ENCODE assay signal across 23 mouse cellular contexts in genomic region chr13:54916644-54917043, GRCm38 (mm10). TPM values are rescaled to one million over a fixed set of nuclear protein-coding genes. Genes with fewer than 3 reads are reported as not detected.
A peak's percentile ranks its signal among the peaks of the same experiment; 100 is the strongest.
DNase-seq lines count a peak whose midpoint lies in the region; ATAC-seq and TF ChIP-seq lines count a peak whose summit lies in the region.
"Had no signal": no experiment of that assay in that cellular context is flagged by ENCODE, and none has a peak within 500 bp of the region (broad histone marks: within the 10 kb centered on the region; RNA-seq: fewer than 3 reads in every experiment).

No protein-coding gene starts in this region.

- no peak overlapping the region for H3K4me2 ChIP-seq in liver, embryonic 12.5 days
- H3K4me2 ChIP-seq: embryonic facial prominence, embryonic 13.5 days; forebrain, embryonic 12.5 days; forebrain, embryonic 15.5 days; heart, embryonic 11.5 days; hindbrain, embryonic 12.5 days; hindbrain, embryonic 15.5 days had no signal

- H3K9ac ChIP-seq in liver, adult 2 months (ENCODE audit: low read depth, low read length): no peak overlapping the region
- no peak overlapping the region for H3K9ac ChIP-seq in liver, embryonic 12.5 days
- H3K9ac ChIP-seq: embryonic facial prominence, embryonic 13.5 days; forebrain, embryonic 12.5 days; forebrain, embryonic 15.5 days; hindbrain, embryonic 12.5 days; hindbrain, embryonic 15.5 days had no signal

- no peaks in the 10 kb centered on the region for H3K27me3 ChIP-seq in liver, adult 2 months (ENCODE audit: control insufficient read depth, insufficient read depth, low read length)
- peaks cover 25% of the 10 kb centered on the region for H3K27me3 ChIP-seq in liver, embryonic 12.5 days (replicated peaks)
- no peaks in the 10 kb centered on the region for H3K27me3 ChIP-seq in thymus, adult 2 months (ENCODE audit: control insufficient read depth, insufficient read depth, low read length)
- H3K27me3 ChIP-seq: hindbrain, embryonic 15.5 days had no signal

- DNase-seq in liver, adult 2 months (ENCODE audit: extremely low read depth, low read depth, low spot score): peak; percentile 7
- DNase-seq in 416B (ENCODE audit: low read depth) (peak; percentile 76), R1 (ENCODE audit: low read depth, low spot score) (peak; percentile 47)
- no peak for DNase-seq in adrenal gland, postnatal 36 days
- DNase-seq in thymus, adult 2 months: no peak
- no peak for DNase-seq in urinary bladder, postnatal 25 days (ENCODE audit: low spot score)
- DNase-seq: adrenal gland, postnatal 10 days; cerebellum, adult 11 months; cerebellum, adult 2 months; cerebellum, adult 9-11 months; cerebellum, postnatal 25 days; embryo, embryonic 11 days; gastrocnemius, postnatal 25 days had no signal

- H3K9me3 ChIP-seq in liver, embryonic 12.5 days (replicated peaks): no peaks in the 10 kb centered on the region
- H3K9me3 ChIP-seq: embryonic facial prominence, embryonic 10.5 days; embryonic facial prominence, embryonic 13.5 days; forebrain, embryonic 12.5 days; forebrain, embryonic 15.5 days; hindbrain, embryonic 12.5 days; hindbrain, embryonic 15.5 days had no signal

- no peak for TF ChIP-seq POLR2A in liver, adult 2 months (IDR thresholded peaks at IDR 0.05; ENCODE audit: extremely low read depth, insufficient read depth, low read length)
- TF ChIP-seq POLR2A in thymus, adult 2 months (IDR thresholded peaks at IDR 0.05; ENCODE audit: control insufficient read depth, extremely low read depth, insufficient read depth, low read length, poor library complexity): no peak

- TF ChIP-seq CTCF in liver, adult 2 months (IDR thresholded peaks at IDR 0.05; ENCODE audit: low read depth, low read length): no peak
- no peak for TF ChIP-seq CTCF in thymus, adult 2 months (IDR thresholded peaks at IDR 0.05; ENCODE audit: borderline replicate concordance, control insufficient read depth, extremely low read depth, insufficient read depth, low read length, poor library complexity)

- no peaks in the 10 kb centered on the region for H3K36me3 ChIP-seq in liver, adult 2 months (ENCODE audit: control insufficient read depth, insufficient read depth, low read length)
- H3K36me3 ChIP-seq in liver, embryonic 12.5 days: no peaks in the 10 kb centered on the region
- H3K36me3 ChIP-seq in thymus, adult 2 months (ENCODE audit: control insufficient read depth, insufficient read depth, low read length): no peaks in the 10 kb centered on the region
- H3K36me3 ChIP-seq: embryonic facial prominence, embryonic 10.5 days; embryonic facial prominence, embryonic 13.5 days; forebrain, embryonic 12.5 days; forebrain, embryonic 15.5 days; hindbrain, embryonic 12.5 days; hindbrain, embryonic 15.5 days had no signal

- no peak for ATAC-seq in liver, embryonic 12.5 days
- ATAC-seq: forebrain, embryonic 15.5 days had no signal

- H3K4me3 ChIP-seq in liver, adult 2 months (ENCODE audit: insufficient read depth, low read depth, low read length): no peak overlapping the region
- no peak overlapping the region for H3K4me3 ChIP-seq in liver, embryonic 12.5 days
- H3K4me3 ChIP-seq in thymus, adult 2 months (ENCODE audit: control insufficient read depth, insufficient read depth, low read length): no peak overlapping the region
- H3K4me3 ChIP-seq: embryonic facial prominence, embryonic 10.5 days; embryonic facial prominence, embryonic 13.5 days; erythroblast, embryonic 14.5 days; forebrain, embryonic 12.5 days; forebrain, embryonic 15.5 days; hindbrain, embryonic 12.5 days; hindbrain, embryonic 15.5 days had no signal

- no peaks in the 10 kb centered on the region for H3K4me1 ChIP-seq in liver, adult 2 months (ENCODE audit: control insufficient read depth, insufficient read depth, low read length)
- no peaks in the 10 kb centered on the region for H3K4me1 ChIP-seq in liver, embryonic 12.5 days
- no peaks in the 10 kb centered on the region for H3K4me1 ChIP-seq in thymus, adult 2 months (replicated peaks; ENCODE audit: control insufficient read depth, insufficient read depth, low read length)

- no peak overlapping the region for H3K27ac ChIP-seq in liver, adult 2 months (replicated peaks; ENCODE audit: insufficient read depth, low read depth, low read length)
- H3K27ac ChIP-seq in liver, embryonic 12.5 days: no peak overlapping the region
- H3K27ac ChIP-seq in thymus, adult 2 months (ENCODE audit: control insufficient read depth, insufficient read depth, low read length): no peak overlapping the region
- H3K27ac ChIP-seq: embryonic facial prominence, embryonic 10.5 days; embryonic facial prominence, embryonic 13.5 days; forebrain, embryonic 12.5 days; forebrain, embryonic 15.5 days; hindbrain, embryonic 12.5 days; hindbrain, embryonic 15.5 days had no signal

- WGBS in liver, adult 2 months: 60% methylated on average over 5 of the region's 5 CpGs
- 31% methylated on average over 5 of the region's 5 CpGs for WGBS in liver, embryonic 12.5 days (ENCODE audit: insufficient replicate concordance)
- WGBS in thymus, adult 2 months: 40% methylated on average over 5 of the region's 5 CpGs

- H3K79me2 ChIP-seq in liver, adult 2 months (ENCODE audit: control insufficient read depth, insufficient read depth, low read length): no peaks in the 10 kb centered on the region

RNA-seq across cellular contexts. Expression of gene Unc5a, which starts 32.6 kb away (rescaled TPM):
- total RNA-seq in liver, adult 2 months (2014; rRNA removed): 0.46 and 0.81 TPM in 2 replicates
- 0.57 and 1.6 TPM in 2 replicates for polyA plus RNA-seq in liver, adult 2 months (2012; rRNA removed)
- 0.97 and 1.1 TPM in 2 replicates for polyA plus RNA-seq in liver, embryonic 12.5 days (2016; fragmentation: Nextera tagmentation; extraction: Ambion mirVana)
- 1 to 10 TPM; 6.0 to 6.4 TPM for total RNA-seq in adrenal gland, postnatal 36 days (2021)
- polyA plus RNA-seq in thymus, adult 2 months (2012; rRNA removed): 3.1 and 5.9 TPM in 2 replicates
- total RNA-seq: MEL had no signal
- polyA plus RNA-seq: erythroblast, embryonic 14.5 days had no signal

Comparison
In these comparisons a context has a peak if more than half of its experiments do, and no peak if none do; other contexts are left out.
1. DNase-seq: peak in liver, adult 2 months (single experiment), 416B (single experiment) and R1 (single experiment); none in adrenal gland, postnatal 36 days (0 of 2), thymus, adult 2 months (single experiment) and urinary bladder, postnatal 25 days (single experiment).